Mouse (Mus musculus) embryonic facial prominence, embryonic 10.5 days (tissue): ENCODE measurements around the gene Katnal1. TPM values are rescaled to one million over a fixed set of nuclear protein-coding genes. Genes with fewer than 3 reads are reported as not detected.
A peak's percentile ranks its signal among the peaks of the same experiment; 100 is the strongest.

Experiments used
- DNase-seq: peaks from one replicate; pipeline ENCODE4 v3.0.0-alpha.2; 2017; ENCODE audit warnings: low spot score
- H3K27ac ChIP-seq: fragments of 300-500 bp; sonication (generic); replicated peaks from 2 replicates; pipeline ENCODE4 v1.5.1; 2016; ENCODE audit warnings: mild to moderate bottlenecking
- H3K27me3 ChIP-seq: fragments of 300-500 bp; sonication (generic); replicated peaks from 2 replicates; pipeline ENCODE4 v1.6.1; 2016; ENCODE audit warnings: low read depth, mild to moderate bottlenecking; ENCODE audit not compliant: poor library complexity, severe bottlenecking
- H3K36me3 ChIP-seq: fragments of 300-500 bp; sonication (generic); replicated peaks from 2 replicates; pipeline ENCODE4 v1.6.1; 2016; ENCODE audit warnings: mild to moderate bottlenecking, moderate library complexity
- H3K4me1 ChIP-seq: fragments of 300-500 bp; sonication (generic); 2 replicates; pipeline ENCODE4 v1.6.1; 2016
- H3K4me3 ChIP-seq: fragments of 300-500 bp; sonication (generic); 2 replicates; pipeline ENCODE4 v1.5.1; 2016; ENCODE audit warnings: mild to moderate bottlenecking, moderate library complexity
- H3K9me3 ChIP-seq: fragments of 300-500 bp; sonication (generic); 2 replicates; pipeline ENCODE4 v1.6.1; 2016; ENCODE audit warnings: mild to moderate bottlenecking
- WGBS: fragments of 180-500 bp; shearing (Covaris S2); methylation state at CpG from one replicate; pipeline ENCODE4 v1.1.7; 2016; 5-methylcytosine and 5-hydroxymethylcytosine counted together
- polyA plus RNA-seq: library from polyadenylated mRNA; unstranded; fragments of >200 nt; fragmentation: Nextera tagmentation; extraction: Ambion mirVana; gene quantifications from 2 replicates; pipeline ENCODE4 v1.2.1, GENCODE M21; 2016

The Katnal1 gene
- polyA plus RNA-seq, 1 experiment from 2014 or later: 20.2 TPM

GRCm38 (mm10) chr5:148912262-148912661 lies 16.9 kb downstream of the Katnal1 start:
- Histone ChIP-seq H3K4me1 (peaks cover 29% of the 10 kb centered on the region), H3K36me3 (peaks cover 67% of the 10 kb centered on the region), H3K27me3 (no peaks in the 10 kb centered on the region), H3K9me3 (no peaks in the 10 kb centered on the region; the same call in 1 of the 2 replicates), H3K4me3 (no peak overlapping the region), H3K27ac (no peak overlapping the region)
- DNase-seq: no peak
- 60% methylated on average over 3 of the region's 3 CpGs for WGBS

- H3K4me3 ChIP-seq: no peak overlapping the region
- no peak for DNase-seq
- H3K9me3 ChIP-seq: no peaks in the 10 kb centered on the region; the same call in 1 of the 2 replicates
- H3K36me3 ChIP-seq: peaks cover 68% of the 10 kb centered on the region
- no peaks in the 10 kb centered on the region for H3K27me3 ChIP-seq
- H3K4me1 ChIP-seq: peaks cover 34% of the 10 kb centered on the region
- WGBS: 91% methylated on average over 4 of the region's 4 CpGs
- H3K27ac ChIP-seq: no peak overlapping the region
These were observed 19.1 kb downstream of the Katnal1 start for GRCm38 (mm10) chr5:148910066-148910465.

DNA sequence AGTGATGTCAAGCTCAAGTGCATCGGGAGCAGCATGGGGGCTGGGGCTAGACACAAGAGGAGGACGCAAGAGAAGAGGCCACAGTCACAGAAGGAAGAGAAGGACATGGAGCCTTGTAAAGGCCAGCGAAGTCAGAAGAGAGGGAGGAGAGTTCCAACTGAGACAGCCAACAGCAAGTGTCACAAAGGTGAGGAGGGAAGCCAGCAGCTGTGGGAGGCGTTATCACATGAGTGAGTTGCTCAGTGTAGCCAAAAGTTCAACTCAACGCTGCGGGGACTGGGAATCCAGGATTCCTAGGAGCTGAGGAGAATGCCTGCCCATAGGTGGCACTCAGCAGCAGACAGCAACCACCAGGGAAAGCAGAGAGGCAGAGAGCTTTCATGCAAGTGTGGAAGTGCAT lies 19.7 kb downstream of the Katnal1 start:
- Histone ChIP-seq H3K9me3 (no peaks in the 10 kb centered on the region; the same call in 1 of the 2 replicates), H3K4me1 (peaks cover 34% of the 10 kb centered on the region), H3K4me3 (no peak overlapping the region), H3K36me3 (peaks cover 70% of the 10 kb centered on the region), H3K27me3 (no peaks in the 10 kb centered on the region), H3K27ac (peak overlapping the region; percentile 49; the same call in 1 of the 2 replicates)
- 39% methylated on average over 6 of the region's 6 CpGs for WGBS
- no peak for DNase-seq

DNA sequence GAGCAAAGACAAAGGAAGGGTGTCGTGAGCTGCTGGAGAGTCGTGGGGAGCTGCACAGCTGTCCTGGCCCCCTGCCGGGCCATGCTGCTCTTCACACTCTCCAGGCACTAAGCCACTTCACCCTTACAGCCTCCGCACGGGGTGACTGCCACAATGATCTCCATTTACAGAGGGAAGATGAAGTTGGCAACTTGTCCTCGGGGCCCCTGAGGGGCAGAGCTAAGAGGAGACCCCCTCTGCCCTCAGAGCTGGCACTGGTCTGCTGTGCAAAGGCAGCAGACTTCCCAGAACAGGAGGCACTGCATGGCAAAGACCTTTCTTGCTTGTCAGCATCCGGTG lies 20.1 kb downstream of the Katnal1 start:
- WGBS: 32% methylated on average over 7 of the region's 7 CpGs
- H3K4me1 ChIP-seq: peaks cover 34% of the 10 kb centered on the region
- no peaks in the 10 kb centered on the region for H3K27me3 ChIP-seq
- H3K4me3 ChIP-seq: no peak overlapping the region
- H3K9me3 ChIP-seq: no peaks in the 10 kb centered on the region; the same call in 1 of the 2 replicates
- DNase-seq: peak; percentile 17
- H3K27ac ChIP-seq: peak overlapping the region; percentile 49; the same call in 1 of the 2 replicates
- peaks cover 72% of the 10 kb centered on the region for H3K36me3 ChIP-seq

- H3K27me3 ChIP-seq: no peaks in the 10 kb centered on the region
- 80% methylated on average over 17 of the region's 17 CpGs for WGBS
- H3K27ac ChIP-seq: 0 out of 2 replicates have a peak overlapping the region, but pooled peaks have one; percentile 49
- peaks cover 34% of the 10 kb centered on the region for H3K4me1 ChIP-seq
- no peak for DNase-seq
- H3K9me3 ChIP-seq: no peaks in the 10 kb centered on the region; the same call in 1 of the 2 replicates
- H3K4me3 ChIP-seq: no peak overlapping the region
- peaks cover 72% of the 10 kb centered on the region for H3K36me3 ChIP-seq
These were observed 20.7 kb downstream of the Katnal1 start for GRCm38 (mm10) chr5:148908191-148909056.

DNA sequence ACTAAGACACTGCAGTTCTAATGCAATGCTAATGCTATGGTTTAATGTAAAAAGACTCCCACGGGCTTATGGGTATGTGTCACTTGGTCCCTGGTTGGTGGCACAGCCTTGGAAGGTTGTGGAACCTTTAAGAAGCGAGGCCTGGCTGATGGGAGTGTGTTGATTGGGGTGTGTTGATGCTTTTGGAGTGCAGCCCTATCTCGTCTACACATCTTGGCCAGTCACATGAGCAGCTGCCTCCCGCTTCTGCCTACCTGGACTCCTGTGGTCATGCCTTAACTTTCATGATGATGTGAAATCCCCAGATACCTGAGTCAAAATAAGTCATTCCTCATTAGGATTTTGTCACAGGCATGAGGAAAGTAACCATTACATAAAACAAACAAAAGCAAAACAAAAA lies 22.8 kb downstream of the Katnal1 start:
- Histone ChIP-seq H3K27me3 (no peaks in the 10 kb centered on the region), H3K27ac (no peak overlapping the region), H3K36me3 (peaks cover 59% of the 10 kb centered on the region), H3K4me1 (peaks cover 27% of the 10 kb centered on the region), H3K4me3 (no peak overlapping the region), H3K9me3 (no peaks in the 10 kb centered on the region)
- DNase-seq: no peak
- WGBS: 87% methylated on average over 4 of the region's 4 CpGs

DNA sequence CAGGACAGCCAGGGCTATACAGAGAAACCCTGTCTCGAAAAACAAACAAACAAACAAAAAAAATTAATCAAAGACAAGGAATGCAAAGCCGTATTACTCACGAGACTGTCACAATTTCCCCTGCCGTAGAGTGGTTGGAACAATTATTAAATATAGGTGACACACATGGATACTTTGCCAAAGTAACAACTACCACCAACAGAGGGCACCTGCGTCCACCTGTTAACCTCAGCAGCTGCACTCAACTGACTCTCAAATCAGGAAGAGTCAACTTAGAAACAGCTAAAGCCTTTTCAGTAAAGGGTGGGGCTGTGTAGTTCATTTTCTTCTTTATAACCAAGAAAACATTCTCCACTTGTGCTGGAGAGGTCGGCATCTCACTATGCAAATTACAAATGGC lies 24.3 kb downstream of the Katnal1 start:
- no peaks in the 10 kb centered on the region for H3K9me3 ChIP-seq
- 80% methylated on average over 6 of the region's 6 CpGs for WGBS
- H3K36me3 ChIP-seq: peaks cover 48% of the 10 kb centered on the region
- H3K27me3 ChIP-seq: no peaks in the 10 kb centered on the region
- no peak overlapping the region for H3K4me3 ChIP-seq
- H3K4me1 ChIP-seq: peaks cover 27% of the 10 kb centered on the region
- DNase-seq: peak; percentile 38
- H3K27ac ChIP-seq: no peak overlapping the region

DNA sequence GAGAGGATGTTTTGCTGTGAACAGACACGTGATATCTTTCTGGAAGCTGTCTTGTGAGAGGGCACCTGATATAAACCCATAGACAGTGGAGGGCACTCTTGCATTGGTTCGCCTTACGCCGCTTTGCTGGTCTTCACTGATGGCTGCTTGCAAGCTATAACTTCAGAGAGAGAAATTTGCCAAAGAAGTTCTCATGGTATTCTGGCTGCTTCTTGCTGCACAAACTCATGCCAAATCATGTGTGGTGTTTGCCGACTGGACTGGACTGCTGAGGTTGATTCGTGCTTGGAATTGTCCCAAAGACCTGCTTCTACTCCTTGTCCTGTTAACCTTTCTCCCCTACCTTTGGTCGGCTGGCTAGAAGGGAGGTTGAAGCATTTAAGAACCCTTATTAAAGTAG lies 29.8 kb downstream of the Katnal1 start:
- no peak overlapping the region for H3K27ac ChIP-seq
- WGBS: 95% methylated on average over 7 of the region's 7 CpGs
- no peaks in the 10 kb centered on the region for H3K9me3 ChIP-seq
- H3K4me1 ChIP-seq: peaks cover 19% of the 10 kb centered on the region
- H3K27me3 ChIP-seq: no peaks in the 10 kb centered on the region
- no peak for DNase-seq
- no peak overlapping the region for H3K4me3 ChIP-seq
- peaks cover 22% of the 10 kb centered on the region for H3K36me3 ChIP-seq

- H3K9me3 ChIP-seq: no peaks in the 10 kb centered on the region
- DNase-seq: no peak
- no peak overlapping the region; the same call in 1 of the 2 replicates for H3K27ac ChIP-seq
- peaks cover 21% of the 10 kb centered on the region for H3K36me3 ChIP-seq
- WGBS: 85% methylated on average over 12 of the region's 12 CpGs
- H3K4me3 ChIP-seq: no peak overlapping the region
- H3K27me3 ChIP-seq: no peaks in the 10 kb centered on the region
- H3K4me1 ChIP-seq: peaks cover 19% of the 10 kb centered on the region
These were observed 31.1 kb downstream of the Katnal1 start for GRCm38 (mm10) chr5:148897941-148898417.

- Histone ChIP-seq H3K4me1 (peaks cover 19% of the 10 kb centered on the region), H3K27me3 (no peaks in the 10 kb centered on the region), H3K4me3 (no peak overlapping the region), H3K27ac (no peak overlapping the region), H3K36me3 (peaks cover 29% of the 10 kb centered on the region), H3K9me3 (no peaks in the 10 kb centered on the region)
- 86% methylated on average over 14 of the region's 14 CpGs for WGBS
- DNase-seq: no peak
These were observed 31.9 kb downstream of the Katnal1 start for GRCm38 (mm10) chr5:148897069-148897702.

DNA sequence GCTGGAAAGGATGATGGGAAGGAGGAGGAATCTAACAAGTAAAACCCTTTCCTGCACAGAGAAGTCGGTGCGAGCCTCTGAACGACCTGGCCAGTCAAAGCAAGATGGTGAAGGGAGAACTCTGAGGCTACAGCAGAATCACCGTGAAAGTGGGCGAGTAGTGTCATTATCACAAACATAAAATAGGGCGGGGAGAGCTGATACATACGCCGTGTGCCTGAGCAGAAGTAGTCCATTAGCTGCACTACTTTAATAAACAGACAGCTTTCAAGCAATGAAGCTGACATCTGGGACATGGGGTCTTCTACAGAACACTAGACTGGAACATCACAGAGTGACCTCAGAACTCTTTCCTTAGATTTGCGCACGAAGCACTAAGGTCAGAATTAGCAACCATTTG lies 32.6 kb downstream of the Katnal1 start:
- peaks cover 35% of the 10 kb centered on the region for H3K36me3 ChIP-seq
- no peaks in the 10 kb centered on the region for H3K9me3 ChIP-seq
- 0 out of 2 replicates have a peak overlapping the region, but pooled peaks have one; percentile 8 for H3K27ac ChIP-seq
- no peaks in the 10 kb centered on the region for H3K27me3 ChIP-seq
- WGBS: 92% methylated on average over 10 of the region's 10 CpGs
- DNase-seq: no peak
- no peak overlapping the region for H3K4me3 ChIP-seq
- H3K4me1 ChIP-seq: peaks cover 19% of the 10 kb centered on the region

GRCm38 (mm10) chr5:148895833-148896232 lies 33.3 kb downstream of the Katnal1 start:
- Histone ChIP-seq H3K27me3 (no peaks in the 10 kb centered on the region), H3K36me3 (peaks cover 42% of the 10 kb centered on the region), H3K27ac (no peak overlapping the region), H3K4me1 (peaks cover 19% of the 10 kb centered on the region), H3K4me3 (no peak overlapping the region), H3K9me3 (no peaks in the 10 kb centered on the region)
- DNase-seq: no peak
- WGBS: 91% methylated on average over 7 of the region's 7 CpGs
